Mouse (Mus musculus): ENCODE measurements at regions not wholly inside any gene's neighbourhood (a gene's known extent, or its start where the extent isn't known, plus 50 kb on each side); places are given as distances from the start of the nearest gene placed in this dataset.

DNA sequence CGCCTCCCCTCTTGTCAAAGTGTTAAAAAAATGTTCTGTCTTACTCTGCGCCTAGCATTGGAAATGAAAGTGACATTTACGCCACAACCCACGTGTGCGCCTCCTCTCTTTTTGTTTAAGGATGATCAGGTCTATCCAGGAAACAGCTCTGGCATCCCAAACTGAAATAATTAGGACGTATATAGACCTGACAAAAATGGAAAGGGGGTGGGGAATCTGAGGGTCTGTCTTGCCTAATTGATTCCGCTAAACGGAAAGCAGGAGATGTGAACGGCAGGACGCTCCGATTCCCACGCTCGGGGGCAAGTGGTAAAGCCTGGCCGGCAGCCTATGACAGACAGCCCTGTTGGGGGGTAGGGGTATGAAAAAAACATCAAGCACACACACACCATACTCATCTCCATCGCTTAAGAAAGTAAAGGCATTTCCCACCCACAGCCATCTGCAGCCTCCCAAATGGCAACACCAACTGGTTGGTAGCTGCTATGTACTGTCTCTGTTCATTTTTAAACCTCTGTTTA is 235.8 kb downstream of the Mef2c start:
- peak overlapping the region; percentile 98 for H3K27ac ChIP-seq

DNA sequence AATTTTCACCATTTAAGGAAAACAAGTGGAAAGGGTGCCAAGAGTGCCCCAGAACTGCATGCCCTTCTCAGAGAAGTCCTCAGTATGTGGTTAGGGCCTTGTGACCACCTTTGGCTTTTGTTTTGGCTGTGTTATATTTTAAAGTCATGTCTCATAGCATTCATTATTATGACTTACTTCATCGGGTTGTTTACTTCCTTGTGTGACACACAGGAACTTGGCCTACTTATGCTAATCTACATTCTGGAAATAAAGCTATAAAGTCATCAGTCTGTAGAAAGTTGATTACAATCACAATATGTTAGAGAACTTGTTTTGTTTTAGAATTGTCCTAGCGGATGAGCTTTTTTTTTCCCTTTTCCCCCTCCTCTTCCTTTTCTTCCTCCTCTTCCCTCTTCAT is 236.3 kb downstream of the Mef2c start:
- ATAC-seq: no peak
- H3K4me1 ChIP-seq (replicated peaks): peaks cover 28% of the 10 kb centered on the region
- 5% methylated on average over 2 of the region's 2 CpGs for whole genome bisulfite sequencing

More for the DNA sequence above, 235.8 kb downstream of the Mef2c start:
- H3K4me1 ChIP-seq (replicated peaks): peaks cover 26% of the 10 kb centered on the region
- no peaks in the 10 kb centered on the region for H3K27me3 ChIP-seq
- 0% methylated on average over 15 of the region's 15 CpGs for WGBS
- H3K9ac ChIP-seq (replicated peaks): peak overlapping the region; percentile 97
- no peaks in the 10 kb centered on the region for H3K9me3 ChIP-seq
- peak; percentile 85 for ATAC-seq
- H3K36me3 ChIP-seq: peaks cover 19% of the 10 kb centered on the region
- H3K4me2 ChIP-seq (replicated peaks): peak overlapping the region; percentile 88
- peak overlapping the region; percentile 51 for H3K4me3 ChIP-seq (replicated peaks)

DNA sequence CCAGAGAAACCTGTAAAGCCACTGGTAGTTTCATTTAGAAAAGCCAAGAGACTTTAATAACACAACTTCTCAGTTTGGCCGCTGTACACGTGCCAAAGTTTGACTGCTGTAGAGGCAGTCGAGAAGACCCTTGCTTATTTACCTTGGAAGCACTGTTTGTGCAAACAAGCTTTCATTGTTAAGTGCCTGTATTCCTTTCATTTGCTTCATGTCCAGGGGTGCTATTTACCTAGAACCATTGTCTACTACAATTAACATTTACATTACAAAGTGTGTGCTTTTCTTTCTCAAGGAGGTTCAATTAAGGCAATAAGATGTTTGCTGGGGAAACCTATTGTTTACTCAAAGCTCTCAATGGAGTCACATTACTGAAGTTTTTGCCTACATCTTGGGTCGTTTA is 236.9 kb downstream of the Mef2c start:
- peaks cover 19% of the 10 kb centered on the region for H3K36me3 ChIP-seq
- no peaks in the 10 kb centered on the region for H3K9me3 ChIP-seq
- H3K27ac ChIP-seq: peak overlapping the region; percentile 98
- H3K4me2 ChIP-seq (replicated peaks): peak overlapping the region; percentile 88
- H3K27me3 ChIP-seq: no peaks in the 10 kb centered on the region
- peak overlapping the region; percentile 97 for H3K9ac ChIP-seq (replicated peaks)
- peaks cover 35% of the 10 kb centered on the region for H3K4me1 ChIP-seq (replicated peaks)
- WGBS: 3% methylated on average over 4 of the region's 4 CpGs
- no peak for ATAC-seq
- peak overlapping the region; percentile 51 for H3K4me3 ChIP-seq (replicated peaks)

More for the DNA sequence above, 236.3 kb downstream of the Mef2c start:
- peak overlapping the region; percentile 98 for H3K27ac ChIP-seq
- H3K4me2 ChIP-seq (replicated peaks): peak overlapping the region; percentile 88
- peak overlapping the region; percentile 97 for H3K9ac ChIP-seq (replicated peaks)
- no peaks in the 10 kb centered on the region for H3K9me3 ChIP-seq
- H3K36me3 ChIP-seq: peaks cover 19% of the 10 kb centered on the region
- H3K4me3 ChIP-seq (replicated peaks): peak overlapping the region; percentile 51
- H3K27me3 ChIP-seq: no peaks in the 10 kb centered on the region

DNA sequence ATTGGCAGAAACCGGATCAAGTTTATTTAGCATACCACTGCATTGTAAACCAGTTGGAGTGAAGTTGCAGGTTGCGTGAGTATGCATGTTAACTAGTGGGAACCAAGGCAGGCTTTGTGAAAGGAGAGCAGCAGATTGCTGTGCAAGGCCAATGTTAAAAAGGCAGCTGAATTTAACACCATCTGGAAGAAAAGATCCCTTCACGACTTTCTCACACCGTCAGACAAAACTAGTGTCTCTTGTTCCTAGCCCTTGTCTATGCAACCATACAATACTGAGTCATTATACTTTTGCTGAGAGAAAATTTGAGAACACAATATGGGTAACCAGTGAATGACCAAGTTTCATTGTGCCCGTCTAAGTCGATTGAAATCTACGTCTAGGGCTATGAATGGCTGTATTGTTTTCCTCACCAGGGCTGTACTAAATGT is 237.8 kb downstream of the Mef2c start:
- H3K4me3 ChIP-seq (replicated peaks): peak overlapping the region; percentile 51
- ATAC-seq: peak; percentile 21
- H3K27ac ChIP-seq: peak overlapping the region; percentile 84
- no peaks in the 10 kb centered on the region for H3K9me3 ChIP-seq
- H3K4me1 ChIP-seq (replicated peaks): peaks cover 39% of the 10 kb centered on the region
- H3K36me3 ChIP-seq: peaks cover 19% of the 10 kb centered on the region
- WGBS: 7% methylated on average over 7 of the region's 7 CpGs
- H3K4me2 ChIP-seq (replicated peaks): peak overlapping the region; percentile 88
- H3K9ac ChIP-seq (replicated peaks): peak overlapping the region; percentile 68
- H3K27me3 ChIP-seq: no peaks in the 10 kb centered on the region

DNA sequence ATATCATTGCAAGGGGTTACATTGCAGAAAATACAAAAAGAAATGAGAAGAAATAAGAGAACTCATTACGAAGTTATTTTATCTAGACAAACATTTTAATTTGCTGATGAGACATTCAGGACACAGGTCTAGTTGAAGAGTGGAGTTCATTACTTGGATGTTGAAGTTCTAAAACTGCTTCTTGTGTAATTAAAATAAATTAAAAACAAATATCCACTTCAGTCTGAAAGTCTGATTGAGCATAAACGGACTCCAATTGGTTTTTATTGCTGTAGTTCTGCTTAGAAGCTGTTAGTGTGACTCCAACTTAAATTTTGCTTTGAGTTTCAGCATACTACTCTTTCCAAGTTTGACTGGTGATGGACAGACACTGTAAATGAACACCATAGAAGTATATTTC is 238.3 kb downstream of the Mef2c start:
- peak overlapping the region; percentile 48 for H3K9ac ChIP-seq (replicated peaks)
- no peaks in the 10 kb centered on the region for H3K27me3 ChIP-seq
- peak overlapping the region; percentile 88 for H3K4me2 ChIP-seq (replicated peaks)
- H3K4me3 ChIP-seq (replicated peaks): peak overlapping the region; percentile 51
- peak overlapping the region; percentile 84 for H3K27ac ChIP-seq
- H3K4me1 ChIP-seq (replicated peaks): peaks cover 39% of the 10 kb centered on the region
- H3K36me3 ChIP-seq: peaks cover 19% of the 10 kb centered on the region
- ATAC-seq: no peak
- H3K9me3 ChIP-seq: no peaks in the 10 kb centered on the region
- WGBS: 25% methylated on average over 2 of the region's 2 CpGs

DNA sequence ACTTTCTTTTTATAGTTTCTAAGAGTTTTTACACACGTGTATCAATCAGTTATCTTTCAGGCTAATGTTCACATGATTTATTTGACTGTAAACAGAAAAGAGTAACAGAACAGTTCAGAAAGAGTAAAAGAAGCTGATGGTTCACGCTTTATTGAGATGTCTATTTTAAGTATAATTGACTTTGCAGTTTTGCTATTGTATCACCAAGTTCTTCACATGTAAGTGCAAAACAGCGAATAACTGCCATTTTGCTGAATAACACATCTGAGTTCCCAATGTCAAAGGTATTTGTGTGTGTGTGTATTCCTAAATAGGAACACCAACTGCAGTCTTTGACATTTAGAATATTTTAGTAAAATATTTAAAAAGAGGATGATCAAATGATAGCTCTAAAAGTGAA is 238.7 kb downstream of the Mef2c start:
- Histone ChIP-seq H3K27me3 (no peaks in the 10 kb centered on the region), H3K4me3 (replicated peaks) (peak overlapping the region; percentile 51), H3K36me3 (peaks cover 15% of the 10 kb centered on the region), H3K9ac (replicated peaks) (peak overlapping the region; percentile 48; the same call in 1 of the 2 replicates), H3K4me2 (replicated peaks) (peak overlapping the region; percentile 88), H3K9me3 (no peaks in the 10 kb centered on the region), H3K4me1 (replicated peaks) (peaks cover 36% of the 10 kb centered on the region), H3K27ac (peak overlapping the region; percentile 76)
- no peak for ATAC-seq
- WGBS: 53% methylated on average over 3 of the region's 3 CpGs

DNA sequence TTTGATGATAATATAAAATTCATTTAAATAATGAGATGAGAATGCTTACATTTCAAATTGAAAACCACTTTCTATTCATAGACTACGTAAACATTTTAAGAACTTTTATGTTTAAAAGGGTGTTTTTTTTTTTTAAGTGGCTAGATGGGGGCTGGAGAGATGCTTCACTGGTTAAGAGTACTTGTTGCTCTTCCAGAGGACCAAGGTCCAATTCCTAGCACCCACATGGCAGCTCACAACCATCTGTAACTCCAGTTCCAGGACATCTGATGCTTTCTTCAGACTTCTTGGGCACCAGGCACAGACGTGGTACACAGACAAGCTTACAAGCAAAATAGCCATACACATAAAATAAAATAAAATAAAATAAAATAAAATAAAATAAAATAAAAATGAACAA is 239.5 kb downstream of the Mef2c start:
- H3K9ac ChIP-seq (replicated peaks): no peak overlapping the region
- 74% methylated on average over 2 of the region's 2 CpGs for WGBS

DNA sequence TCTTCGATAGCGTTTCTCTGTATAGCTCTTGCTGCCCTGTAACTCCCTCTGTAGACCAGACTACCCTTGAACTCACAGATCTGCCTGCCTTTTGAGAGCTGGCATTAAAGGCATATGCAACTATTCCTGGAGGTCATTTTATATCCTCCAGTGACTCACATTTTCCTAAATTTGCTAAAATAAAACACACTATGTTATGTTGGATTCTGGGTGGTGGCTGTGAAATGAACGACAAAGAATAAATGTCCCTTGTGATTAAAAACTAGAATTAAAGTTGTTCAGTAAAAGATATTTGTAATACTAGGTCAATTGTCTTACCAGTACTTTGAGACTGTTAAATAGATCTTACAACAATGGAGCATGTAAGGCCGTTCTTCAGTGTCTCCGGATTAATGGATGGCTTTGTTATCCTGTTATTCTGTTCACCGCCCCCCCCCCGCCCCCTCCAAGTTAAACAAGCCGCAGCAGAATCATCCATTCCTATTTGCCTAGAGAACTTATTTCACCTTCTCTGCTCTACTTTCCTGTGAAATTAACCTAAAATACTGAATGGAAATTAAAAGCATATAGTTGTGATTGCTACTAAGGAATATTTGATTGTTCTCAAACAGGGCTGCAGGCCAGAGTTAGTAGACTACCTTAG is 240.4 kb downstream of the Mef2c start:
- Histone ChIP-seq H3K27me3 (no peaks in the 10 kb centered on the region), H3K9me3 (no peaks in the 10 kb centered on the region), H3K4me3 (replicated peaks) (peak overlapping the region; percentile 49), H3K36me3 (0 out of 2 replicates have a peak, but pooled peaks cover 2% of the 10 kb centered on the region), H3K4me2 (replicated peaks) (peak overlapping the region; percentile 65), H3K4me1 (replicated peaks) (peaks cover 37% of the 10 kb centered on the region), H3K27ac (peak overlapping the region; percentile 95), H3K9ac (replicated peaks) (peak overlapping the region; percentile 79)
- 16% methylated on average over 8 of the region's 8 CpGs for WGBS
- ATAC-seq: no peak

More for the DNA sequence above, 239.5 kb downstream of the Mef2c start:
- Histone ChIP-seq H3K27me3 (no peaks in the 10 kb centered on the region), H3K27ac (peak overlapping the region; percentile 79), H3K4me3 (replicated peaks) (no peak overlapping the region), H3K9me3 (no peaks in the 10 kb centered on the region), H3K4me1 (replicated peaks) (peaks cover 37% of the 10 kb centered on the region), H3K4me2 (replicated peaks) (no peak overlapping the region), H3K36me3 (peaks cover 7% of the 10 kb centered on the region)
- no peak for ATAC-seq

DNA sequence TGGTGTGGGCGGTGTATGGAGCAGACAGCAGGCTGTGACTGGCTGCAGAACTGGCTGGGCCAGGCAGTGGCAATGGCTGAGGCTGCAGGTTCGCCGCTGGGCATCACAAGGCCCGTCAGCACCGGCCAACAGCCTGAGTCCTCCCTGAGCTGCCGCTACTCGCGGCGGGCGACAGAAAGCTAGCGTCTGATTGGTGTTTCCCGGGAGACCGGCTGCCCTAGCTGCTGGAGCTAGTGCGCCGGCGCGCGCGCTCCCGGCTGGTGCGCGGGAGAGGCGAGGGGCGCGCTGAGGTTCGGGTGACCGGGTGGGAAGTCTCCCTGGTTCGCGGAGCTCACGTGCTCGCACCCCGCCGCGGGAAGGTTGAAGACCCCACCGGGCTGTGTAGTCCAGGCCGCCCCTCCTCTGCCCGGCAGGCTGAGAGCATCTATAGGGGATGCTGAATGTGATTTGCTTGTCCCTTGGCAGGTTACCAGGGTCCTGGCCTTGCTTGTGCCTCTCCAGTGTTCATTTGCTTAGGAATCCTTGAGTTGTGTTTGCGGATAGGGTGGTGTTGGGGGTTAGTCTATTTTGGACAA is 241.2 kb downstream of the Mef2c start:
- peaks cover 34% of the 10 kb centered on the region for H3K4me1 ChIP-seq (replicated peaks)

DNA sequence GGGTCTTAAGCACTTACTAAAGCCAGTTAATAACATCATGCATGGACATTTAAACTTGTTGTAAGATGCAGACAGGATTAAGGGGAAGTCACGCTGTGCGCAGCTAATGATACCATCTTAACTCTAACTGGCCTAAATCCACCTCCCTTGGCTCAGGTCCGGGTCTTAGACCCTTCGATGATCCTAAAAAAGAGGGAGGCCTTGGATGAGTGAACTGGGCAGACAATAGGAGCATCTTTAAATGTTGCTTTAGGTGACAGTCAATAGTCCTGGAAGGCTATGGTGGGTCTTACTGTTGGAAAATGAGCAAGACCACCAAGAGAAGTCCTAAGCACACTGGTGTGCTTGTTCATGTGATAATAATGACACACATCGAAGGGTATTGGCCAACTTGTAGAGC is 242.1 kb downstream of the Mef2c start:
- H3K27me3 ChIP-seq: no peaks in the 10 kb centered on the region
- H3K9me3 ChIP-seq: no peaks in the 10 kb centered on the region
- H3K4me2 ChIP-seq (replicated peaks): peak overlapping the region; percentile 65; the same call in 1 of the 2 replicates
- WGBS: 47% methylated on average over 5 of the region's 5 CpGs
- peak overlapping the region; percentile 95 for H3K27ac ChIP-seq
- no peaks in the 10 kb centered on the region for H3K36me3 ChIP-seq
- ATAC-seq: no peak
- H3K4me1 ChIP-seq (replicated peaks): peaks cover 33% of the 10 kb centered on the region
- no peak overlapping the region for H3K4me3 ChIP-seq (replicated peaks)
- H3K9ac ChIP-seq (replicated peaks): no peak overlapping the region; the same call in 1 of the 2 replicates

More for the DNA sequence above, 241.2 kb downstream of the Mef2c start:
- H3K36me3 ChIP-seq: 0 out of 2 replicates have a peak, but pooled peaks cover under 1% of the 10 kb centered on the region
- H3K9me3 ChIP-seq: no peaks in the 10 kb centered on the region
- ATAC-seq: peak; percentile 98
- peak overlapping the region; percentile 79 for H3K9ac ChIP-seq (replicated peaks)
- peak overlapping the region; percentile 49 for H3K4me3 ChIP-seq (replicated peaks)
- no peaks in the 10 kb centered on the region for H3K27me3 ChIP-seq
- peak overlapping the region; percentile 95 for H3K27ac ChIP-seq
- WGBS: under 1% methylated on average over 32 of the region's 38 CpGs
- H3K4me2 ChIP-seq (replicated peaks): peak overlapping the region; percentile 65

DNA sequence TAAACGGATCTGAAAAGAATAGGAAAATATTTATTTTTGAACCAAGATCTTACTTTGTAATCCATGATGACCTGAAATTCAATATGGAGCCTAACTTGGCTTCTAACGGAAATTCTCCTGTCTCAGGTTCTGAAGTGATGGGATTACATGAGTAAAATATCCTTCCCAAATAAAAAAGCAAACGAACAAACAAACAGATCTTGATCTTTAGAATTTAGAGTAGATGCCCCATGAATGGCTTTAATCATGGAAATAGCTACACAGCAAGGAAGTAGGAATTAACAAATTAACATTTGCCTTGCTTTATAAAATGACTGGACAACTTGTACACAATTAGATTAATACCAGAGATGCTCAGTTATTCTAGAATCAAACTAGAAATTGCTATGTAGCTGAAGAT is 243.8 kb downstream of the Mef2c start:
- Histone ChIP-seq H3K27ac (peak overlapping the region; percentile 51), H3K4me1 (replicated peaks) (peaks cover 26% of the 10 kb centered on the region), H3K4me3 (replicated peaks) (no peak overlapping the region), H3K36me3 (no peaks in the 10 kb centered on the region), H3K27me3 (no peaks in the 10 kb centered on the region), H3K9me3 (no peaks in the 10 kb centered on the region), H3K9ac (replicated peaks) (no peak overlapping the region), H3K4me2 (replicated peaks) (no peak overlapping the region)
- ATAC-seq: no peak
- 80% methylated on average over 3 of the region's 3 CpGs for WGBS

DNA sequence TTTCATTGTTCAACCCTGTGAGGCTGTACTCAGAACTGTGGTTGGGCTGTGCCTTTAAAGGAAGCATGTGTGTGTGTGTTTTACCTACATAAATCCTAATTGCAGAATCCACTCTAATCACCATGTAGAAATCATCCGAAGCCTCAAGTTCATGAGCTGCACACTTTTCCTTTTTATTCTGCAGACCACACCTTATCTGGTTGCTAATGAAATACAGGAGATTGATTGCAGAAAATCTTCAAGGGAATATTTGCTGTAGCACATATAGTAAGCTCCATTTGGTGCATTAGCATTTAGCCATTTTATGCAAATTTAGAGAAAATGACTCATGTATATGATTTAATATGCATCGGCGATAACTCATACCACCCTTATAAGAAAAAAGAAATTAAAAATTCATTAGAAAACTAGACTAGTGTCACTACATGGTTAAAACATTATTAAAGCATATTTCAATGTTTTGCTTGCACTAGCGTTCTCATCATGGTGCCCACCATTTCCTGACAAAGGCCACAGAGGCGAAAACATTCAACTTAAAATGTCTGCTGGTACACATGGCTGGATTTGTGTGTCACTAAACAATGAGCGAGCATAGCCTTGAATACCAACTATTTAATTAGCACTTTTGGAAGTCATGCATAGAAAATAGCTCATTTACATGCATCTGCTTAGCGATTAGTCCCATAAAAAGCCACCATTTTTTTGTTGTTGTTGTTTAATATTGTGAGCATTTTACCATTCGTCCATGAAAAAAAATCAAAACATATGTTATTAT is 245.7 kb downstream of the Mef2c start:
- Histone ChIP-seq H3K9ac (replicated peaks) (no peak overlapping the region), H3K27ac (peak overlapping the region; percentile 85), H3K27me3 (no peaks in the 10 kb centered on the region), H3K4me3 (replicated peaks) (no peak overlapping the region), H3K4me1 (replicated peaks) (peaks cover 20% of the 10 kb centered on the region), H3K36me3 (no peaks in the 10 kb centered on the region), H3K4me2 (replicated peaks) (no peak overlapping the region), H3K9me3 (no peaks in the 10 kb centered on the region)
- 47% methylated on average over 8 of the region's 8 CpGs for WGBS
- no peak for ATAC-seq

Measured in midbrain, embryonic 13.5 days (tissue).